Mouse (Mus musculus) spleen, adult 12 weeks (tissue): ENCODE measurements around the gene Efhd1.

ENCODE experiments used
- DNase-seq: peaks from one replicate; pipeline ENCODE4 v3.0.0; 2022; ENCODE audit warnings: low spot score

Efhd1 gene

GRCm38 (mm10) chr1:87308952-87309351 is 44.8 kb downstream of the Efhd1 start:
- DNase-seq: no peak

GRCm38 (mm10) chr1:87309621-87310020 is 45.5 kb downstream of the Efhd1 start:
- DNase-seq: no peak

GRCm38 (mm10) chr1:87312681-87313080 is 48.5 kb downstream of the Efhd1 start:
- DNase-seq: no peak

GRCm38 (mm10) chr1:87313116-87313515 is 49.0 kb downstream of the Efhd1 start:
- DNase-seq: no peak

GRCm38 (mm10) chr1:87313843-87314570 is 49.8 kb downstream of the Efhd1 start:
- DNase-seq: no peak

GRCm38 (mm10) chr1:87315431-87315830 is 51.3 kb downstream of the Efhd1 start:
- DNase-seq: no peak

- no peak for DNase-seq
Measured at GRCm38 (mm10) chr1:87315894-87316293, 51.7 kb downstream of the Efhd1 start.

- DNase-seq: no peak
Measured at GRCm38 (mm10) chr1:87316672-87317071, 52.5 kb downstream of the Efhd1 start.

GRCm38 (mm10) chr1:87321071-87321470 is 56.9 kb downstream of the Efhd1 start:
- DNase-seq: no peak

GRCm38 (mm10) chr1:87322778-87323177 is 58.6 kb downstream of the Efhd1 start:
- no peak for DNase-seq

- no peak for DNase-seq
Measured at GRCm38 (mm10) chr1:87324649-87325048, 60.5 kb downstream of the Efhd1 start.

GRCm38 (mm10) chr1:87326742-87327163 is 62.6 kb downstream of the Efhd1 start, which contains the start of gene Gigyf2:
Gene Gigyf2 (plus strand): TSS chr1:87326998.
- peak; percentile 95 for DNase-seq

- no peak for DNase-seq
Measured at GRCm38 (mm10) chr1:87327165-87327861, 63.1 kb downstream of the Efhd1 start.

GRCm38 (mm10) chr1:87331774-87332173 is 67.6 kb downstream of the Efhd1 start:
- DNase-seq: no peak

- no peak for DNase-seq
Measured at GRCm38 (mm10) chr1:87350576-87350975, 86.4 kb downstream of the Efhd1 start.

GRCm38 (mm10) chr1:87360276-87360675 is 96.1 kb downstream of the Efhd1 start:
- no peak for DNase-seq
